Mouse (Mus musculus): ENCODE measurements around the gene Sars2. TPM values are rescaled to one million over a fixed set of nuclear protein-coding genes. Genes with fewer than 3 reads are reported as not detected.

Gene Sars2
- polyA plus RNA-seq, 1 experiment, result 10.5 TPM

DNA sequence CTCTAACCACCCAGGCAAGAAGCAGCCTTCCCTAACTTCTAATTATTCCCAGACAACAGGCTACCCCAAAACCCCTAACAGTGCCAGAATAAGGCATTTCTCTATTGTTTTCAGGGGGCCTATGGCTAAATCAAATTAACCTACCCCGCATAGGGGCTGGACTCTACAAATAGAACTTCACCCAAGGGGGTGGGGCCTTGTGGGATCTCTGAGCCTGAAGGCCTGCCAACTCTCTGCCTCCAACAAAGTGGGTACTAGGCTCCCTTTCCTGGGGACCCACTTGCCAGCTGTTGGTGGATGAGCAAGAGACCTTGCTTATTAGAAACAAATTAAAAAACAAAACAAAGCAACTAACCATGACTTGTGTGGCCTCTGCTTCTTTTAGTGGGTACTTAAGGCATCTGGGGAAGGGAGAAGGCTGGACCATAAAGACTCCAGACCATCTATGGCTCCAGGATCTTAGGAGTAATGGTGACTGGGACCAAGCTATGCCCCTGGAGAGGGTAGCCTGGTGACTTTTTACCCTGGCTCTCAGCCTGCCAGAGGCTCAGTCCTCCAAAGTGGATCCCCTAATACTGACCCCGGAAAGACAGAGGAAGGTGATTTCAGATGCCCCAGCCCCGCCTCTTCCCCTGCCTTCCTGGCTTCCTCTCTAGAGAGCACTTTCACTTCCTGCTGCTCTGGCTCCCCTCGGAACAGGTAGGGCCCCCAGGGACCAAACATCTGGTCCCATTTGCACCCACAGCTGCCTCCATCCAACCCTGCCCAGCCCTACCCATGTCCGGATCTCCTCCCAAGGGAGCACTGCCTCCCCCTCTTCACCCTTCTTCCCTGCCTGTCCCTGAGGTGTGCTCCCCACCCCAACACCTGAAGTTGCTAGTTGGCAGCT is 46.8 kb downstream of the Sars2 start, which contains the start of gene Rinl:
Rinl (plus strand) TSS at position 663 of the 889 bp plus-strand sequence.
- H3K27me3 ChIP-seq (ENCODE audit: control insufficient read depth, insufficient read depth, insufficient read length), result no peaks in the 10 kb centered on the region
- no peak within 1 kb of the TSS for H3K4me3 ChIP-seq
- no peak within 1 kb of the TSS for H3ac ChIP-seq (ENCODE audit: control insufficient read depth, insufficient read length)
- TF ChIP-seq SRF (IDR thresholded peaks at IDR 0.05; ENCODE audit: control insufficient read depth, insufficient read length, low read depth) (no peak), POLR2A (IDR thresholded peaks at IDR 0.05; ENCODE audit: insufficient read length, low read depth) (no peak), MYOG (IDR thresholded peaks at IDR 0.05; ENCODE audit: control insufficient read depth in 1 of 3, insufficient read depth in 1 of 3, insufficient read length in 2 of 3, low read depth in 2 of 3) (no peak), USF1 (IDR thresholded peaks at IDR 0.05; ENCODE audit: low read depth) (no peak), REST (IDR thresholded peaks at IDR 0.05; ENCODE audit: insufficient read depth, insufficient read length) (no peak), E2F4 (IDR thresholded peaks at IDR 0.05; ENCODE audit: insufficient read depth) (no peak), MAX (IDR thresholded peaks at IDR 0.05; ENCODE audit: low read depth) (no peak), POLR2AphosphoS2 (IDR thresholded peaks at IDR 0.05; ENCODE audit: insufficient read length, low read depth) (no peak), CEBPB (IDR thresholded peaks at IDR 0.05; ENCODE audit: insufficient read depth, poor library complexity, severe bottlenecking) (no peak)
- H3K36me3 ChIP-seq (ENCODE audit: control insufficient read depth, insufficient read depth), result no peaks in the 10 kb centered on the region
- H3K79me2 ChIP-seq (ENCODE audit: control insufficient read depth, insufficient read depth), result no peaks in the 10 kb centered on the region
- no peak within 1 kb of the TSS for H3K4me2 ChIP-seq (ENCODE audit: low read depth)

DNA sequence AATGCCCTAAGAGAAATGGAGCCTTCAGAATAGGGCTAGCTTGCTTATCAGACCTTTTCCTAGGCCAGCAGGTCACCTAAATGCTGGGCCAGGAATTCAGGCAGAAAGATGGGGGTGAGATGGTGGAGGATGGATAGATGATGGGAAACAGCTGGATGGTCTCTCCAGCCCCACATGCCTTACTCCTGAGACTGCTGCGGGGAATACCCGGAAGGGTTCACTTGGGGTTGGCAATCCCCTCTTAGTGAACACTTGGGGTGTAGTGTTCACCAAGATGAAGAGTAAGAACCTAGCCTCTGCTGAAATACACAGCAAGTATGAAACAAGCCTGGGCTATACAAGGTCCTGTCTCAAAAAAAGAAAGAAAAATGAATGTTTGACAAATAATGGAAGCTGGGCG is 47.4 kb downstream of the Sars2 start:
- no peaks in the 10 kb centered on the region for H3K79me2 ChIP-seq (ENCODE audit: control insufficient read depth, insufficient read depth)
- no peak for TF ChIP-seq CEBPB (IDR thresholded peaks at IDR 0.05; ENCODE audit: insufficient read depth, poor library complexity, severe bottlenecking)
- TF ChIP-seq MAX (IDR thresholded peaks at IDR 0.05; ENCODE audit: low read depth), result no peak
- no peak for TF ChIP-seq REST (IDR thresholded peaks at IDR 0.05; ENCODE audit: insufficient read depth, insufficient read length)
- TF ChIP-seq POLR2AphosphoS2 (IDR thresholded peaks at IDR 0.05; ENCODE audit: insufficient read length, low read depth), result no peak
- no peak for TF ChIP-seq TCF3 (IDR thresholded peaks at IDR 0.05; ENCODE audit: insufficient read length, low read depth)
- TF ChIP-seq MYOD1 (IDR thresholded peaks at IDR 0.05; ENCODE audit: control insufficient read depth in 1 of 3, insufficient read length in 2 of 3, low read depth in 2 of 3), result no peak
- no peak for TF ChIP-seq TCF12 (IDR thresholded peaks at IDR 0.05; ENCODE audit: insufficient read depth, poor library complexity, severe bottlenecking)
- TF ChIP-seq MYOG (IDR thresholded peaks at IDR 0.05; ENCODE audit: control insufficient read depth in 1 of 3, insufficient read depth in 1 of 3, insufficient read length in 2 of 3, low read depth in 2 of 3), result no peak
- TF ChIP-seq SRF (IDR thresholded peaks at IDR 0.05; ENCODE audit: control insufficient read depth, insufficient read length, low read depth), result no peak
- TF ChIP-seq POLR2A (IDR thresholded peaks at IDR 0.05; ENCODE audit: insufficient read length, low read depth), result no peak
- TF ChIP-seq USF1 (IDR thresholded peaks at IDR 0.05; ENCODE audit: low read depth), result no peak
- TF ChIP-seq E2F4 (IDR thresholded peaks at IDR 0.05; ENCODE audit: insufficient read depth), result no peak
- H3ac ChIP-seq (ENCODE audit: control insufficient read depth, insufficient read length), result no peak overlapping the region
- no peaks in the 10 kb centered on the region for H3K27me3 ChIP-seq (ENCODE audit: control insufficient read depth, insufficient read depth, insufficient read length)
- H3K4me3 ChIP-seq, result no peak overlapping the region
- H3K36me3 ChIP-seq (ENCODE audit: control insufficient read depth, insufficient read depth), result no peaks in the 10 kb centered on the region
- no peak overlapping the region for H3K4me2 ChIP-seq (ENCODE audit: low read depth)

DNA sequence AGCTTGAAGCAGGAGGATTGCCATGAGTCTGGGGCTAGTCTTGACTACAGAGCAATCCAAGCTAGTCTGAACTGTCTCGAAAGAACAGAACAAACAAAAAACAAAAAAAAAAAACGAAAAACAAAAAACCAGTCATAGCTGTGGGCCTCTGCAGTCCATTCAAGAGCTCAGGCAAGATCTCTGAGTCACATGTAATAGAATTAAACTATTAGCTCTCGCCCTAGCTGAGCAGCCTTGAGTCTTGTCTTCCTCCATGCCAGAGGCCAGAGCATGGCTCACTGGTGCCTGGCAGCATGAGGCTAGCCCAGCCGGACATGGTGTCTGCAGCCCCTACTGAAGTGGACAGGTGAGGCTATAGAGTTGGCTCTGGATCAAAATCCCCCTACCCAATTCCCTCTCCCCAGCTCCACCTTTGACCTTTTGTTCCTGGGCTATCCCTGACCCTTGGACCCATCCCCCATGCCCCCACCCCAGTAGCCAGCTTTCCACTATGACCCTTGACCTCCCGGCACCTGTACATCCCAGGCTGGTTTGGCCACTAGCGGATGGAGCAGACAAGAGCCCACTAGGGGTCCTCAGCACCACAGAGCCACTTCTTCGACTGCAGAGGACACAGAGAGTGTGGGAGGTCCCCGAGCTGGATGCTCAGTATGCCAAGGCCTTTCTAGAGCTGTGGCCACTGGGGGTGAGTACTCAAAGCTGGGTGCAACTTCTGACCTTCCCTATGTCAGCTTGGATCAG is 48.4 kb downstream of the Sars2 start:
- Histone ChIP-seq H3K4me3 (no peak overlapping the region), H3K79me2 (ENCODE audit: control insufficient read depth, insufficient read depth) (no peaks in the 10 kb centered on the region), H3ac (ENCODE audit: control insufficient read depth, insufficient read length) (no peak overlapping the region), H3K27me3 (ENCODE audit: control insufficient read depth, insufficient read depth, insufficient read length) (no peaks in the 10 kb centered on the region), H3K36me3 (ENCODE audit: control insufficient read depth, insufficient read depth) (no peaks in the 10 kb centered on the region), H3K4me2 (ENCODE audit: low read depth) (no peak overlapping the region)
- TF ChIP-seq CEBPB (IDR thresholded peaks at IDR 0.05; ENCODE audit: insufficient read depth, poor library complexity, severe bottlenecking), result no peak
- no peak for TF ChIP-seq E2F4 (IDR thresholded peaks at IDR 0.05; ENCODE audit: insufficient read depth)
- TF ChIP-seq SRF (IDR thresholded peaks at IDR 0.05; ENCODE audit: control insufficient read depth, insufficient read length, low read depth), result no peak
- TF ChIP-seq TCF12 (IDR thresholded peaks at IDR 0.05; ENCODE audit: insufficient read depth, poor library complexity, severe bottlenecking), result no peak
- no peak for TF ChIP-seq POLR2A (IDR thresholded peaks at IDR 0.05; ENCODE audit: insufficient read length, low read depth)
- no peak for TF ChIP-seq MYOG (IDR thresholded peaks at IDR 0.05; ENCODE audit: control insufficient read depth in 1 of 3, insufficient read depth in 1 of 3, insufficient read length in 2 of 3, low read depth in 2 of 3)
- no peak for TF ChIP-seq POLR2AphosphoS2 (IDR thresholded peaks at IDR 0.05; ENCODE audit: insufficient read length, low read depth)
- TF ChIP-seq REST (IDR thresholded peaks at IDR 0.05; ENCODE audit: insufficient read depth, insufficient read length), result no peak
- no peak for TF ChIP-seq MAX (IDR thresholded peaks at IDR 0.05; ENCODE audit: low read depth)
- TF ChIP-seq TCF3 (IDR thresholded peaks at IDR 0.05; ENCODE audit: insufficient read length, low read depth), result no peak
- TF ChIP-seq USF1 (IDR thresholded peaks at IDR 0.05; ENCODE audit: low read depth), result no peak
- TF ChIP-seq MYOD1 (IDR thresholded peaks at IDR 0.05; ENCODE audit: control insufficient read depth in 1 of 3, insufficient read length in 2 of 3, low read depth in 2 of 3), result no peak

DNA sequence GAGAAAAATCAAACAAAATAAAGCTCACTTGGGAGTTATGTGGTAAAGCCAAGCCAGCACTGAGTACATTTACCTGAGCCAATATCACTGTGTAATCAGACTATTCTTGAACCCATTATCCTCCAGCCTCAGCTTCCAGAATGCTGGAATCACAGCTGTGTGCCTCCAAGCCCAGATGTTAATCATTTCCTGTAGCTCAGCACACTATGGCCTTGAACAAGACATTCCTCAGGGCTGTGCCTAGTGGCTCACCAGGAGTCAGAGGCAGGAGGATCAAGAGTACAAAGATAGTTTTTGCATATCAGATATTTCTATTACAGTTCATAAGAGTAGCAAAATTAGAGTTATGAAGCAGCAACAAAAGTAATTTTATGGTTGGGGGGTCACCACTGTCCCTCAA is 49.9 kb downstream of the Sars2 start:
- Histone ChIP-seq H3ac (ENCODE audit: control insufficient read depth, insufficient read length) (no peak overlapping the region), H3K36me3 (ENCODE audit: control insufficient read depth, insufficient read depth) (no peaks in the 10 kb centered on the region), H3K79me2 (ENCODE audit: control insufficient read depth, insufficient read depth) (no peaks in the 10 kb centered on the region), H3K4me3 (no peak overlapping the region), H3K4me2 (ENCODE audit: low read depth) (no peak overlapping the region), H3K27me3 (ENCODE audit: control insufficient read depth, insufficient read depth, insufficient read length) (no peaks in the 10 kb centered on the region)
- no peak for TF ChIP-seq MYOD1 (IDR thresholded peaks at IDR 0.05; ENCODE audit: control insufficient read depth in 1 of 3, insufficient read length in 2 of 3, low read depth in 2 of 3)
- TF ChIP-seq CEBPB (IDR thresholded peaks at IDR 0.05; ENCODE audit: insufficient read depth, poor library complexity, severe bottlenecking), result no peak
- TF ChIP-seq E2F4 (IDR thresholded peaks at IDR 0.05; ENCODE audit: insufficient read depth), result no peak
- no peak for TF ChIP-seq MYOG (IDR thresholded peaks at IDR 0.05; ENCODE audit: control insufficient read depth in 1 of 3, insufficient read depth in 1 of 3, insufficient read length in 2 of 3, low read depth in 2 of 3)
- no peak for TF ChIP-seq TCF12 (IDR thresholded peaks at IDR 0.05; ENCODE audit: insufficient read depth, poor library complexity, severe bottlenecking)
- no peak for TF ChIP-seq MAX (IDR thresholded peaks at IDR 0.05; ENCODE audit: low read depth)
- no peak for TF ChIP-seq SRF (IDR thresholded peaks at IDR 0.05; ENCODE audit: control insufficient read depth, insufficient read length, low read depth)
- no peak for TF ChIP-seq REST (IDR thresholded peaks at IDR 0.05; ENCODE audit: insufficient read depth, insufficient read length)
- no peak for TF ChIP-seq USF1 (IDR thresholded peaks at IDR 0.05; ENCODE audit: low read depth)
- TF ChIP-seq TCF3 (IDR thresholded peaks at IDR 0.05; ENCODE audit: insufficient read length, low read depth), result no peak
- TF ChIP-seq POLR2A (IDR thresholded peaks at IDR 0.05; ENCODE audit: insufficient read length, low read depth), result no peak
- no peak for TF ChIP-seq POLR2AphosphoS2 (IDR thresholded peaks at IDR 0.05; ENCODE audit: insufficient read length, low read depth)

Data from myocyte (in vitro differentiated cells).